Mouse (Mus musculus) heart, embryonic 13.5 days (tissue): ENCODE measurements around the gene Shisa5. TPM values are rescaled to one million over a fixed set of nuclear protein-coding genes. Genes with fewer than 3 reads are reported as not detected.

Experiments used
- ATAC-seq: fragments of 200-750 bp; cut with Nextera tagmentation; 2 replicates; pipeline ENCODE4 v1.8.0; 2017; ENCODE audit warnings: moderate TSS enrichment; ENCODE audit not compliant: insufficient number of reproducible peaks, low FRiP score, low TSS enrichment; ENCODE audit errors: extremely low read depth
- H3K27ac ChIP-seq: fragments of 300-500 bp; sonication (generic); replicated peaks from 2 replicates; pipeline ENCODE4 v1.5.1; 2015; ENCODE audit warnings: moderate library complexity, mild to moderate bottlenecking, inconsistent platforms
- H3K27me3 ChIP-seq: fragments of 300-500 bp; sonication (generic); replicated peaks from 2 replicates; pipeline ENCODE4 v1.6.1; 2015; ENCODE audit warnings: mild to moderate bottlenecking, inconsistent platforms
- H3K36me3 ChIP-seq: fragments of 300-500 bp; sonication (generic); 2 replicates; pipeline ENCODE4 v1.6.1; 2015; ENCODE audit warnings: mild to moderate bottlenecking, inconsistent platforms
- H3K4me1 ChIP-seq: fragments of 300-500 bp; sonication (generic); 2 replicates; pipeline ENCODE4 v1.6.1; 2015; ENCODE audit warnings: inconsistent platforms
- H3K4me2 ChIP-seq: fragments of 300-500 bp; sonication (generic); 2 replicates; pipeline ENCODE4 v1.6.1; 2015; ENCODE audit warnings: inconsistent platforms, mild to moderate bottlenecking, moderate library complexity
- H3K4me3 ChIP-seq: fragments of 300-500 bp; sonication (generic); 2 replicates; pipeline ENCODE4 v1.5.1; 2015; ENCODE audit warnings: moderate library complexity, mild to moderate bottlenecking, inconsistent platforms
- H3K9ac ChIP-seq: fragments of 300-500 bp; sonication (generic); 2 replicates; pipeline ENCODE4 v1.6.1; 2015; ENCODE audit warnings: inconsistent platforms, mild to moderate bottlenecking, moderate library complexity
- H3K9me3 ChIP-seq: fragments of 300-500 bp; sonication (generic); 2 replicates; pipeline ENCODE4 v1.6.1; 2016; ENCODE audit warnings: inconsistent platforms
- WGBS: fragments of 180-500 bp; shearing (Covaris S2); methylation state at CpG from one replicate; pipeline ENCODE4 v1.1.7; 2015; ENCODE audit warnings: mixed read lengths; 5-methylcytosine and 5-hydroxymethylcytosine counted together
- polyA plus RNA-seq: library from polyadenylated mRNA; unstranded; fragments of >200 nt; fragmentation: Nextera tagmentation; extraction: Ambion mirVana; gene quantifications from 2 replicates; pipeline ENCODE4 v1.2.1, GENCODE M21; 2015

The Shisa5 gene
- polyA plus RNA-seq, 1 experiment from 2014 or later, result 69.3 TPM

DNA sequence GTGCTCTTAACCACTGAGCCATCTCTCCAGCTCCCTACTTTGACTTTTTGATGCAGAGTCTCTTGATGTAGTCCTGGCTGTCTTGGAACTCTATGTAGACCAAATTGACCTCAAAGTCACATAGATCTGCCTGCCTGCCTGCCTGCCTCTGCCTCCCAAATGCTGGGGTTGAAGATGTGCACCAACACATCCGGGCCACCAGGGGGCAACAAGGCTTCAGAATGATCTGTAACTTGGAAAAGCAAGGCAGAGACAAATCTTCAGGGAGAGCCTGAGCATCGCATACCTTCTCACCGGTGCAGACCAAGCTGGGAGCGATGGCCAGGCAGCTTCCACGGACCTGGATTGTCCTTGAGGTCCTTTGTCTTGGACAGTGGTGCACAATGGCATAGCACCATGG, 7.9 kb downstream of the Shisa5 start:
- H3K27ac ChIP-seq, result no peak overlapping the region
- 40% methylated on average over 5 of the region's 5 CpGs for WGBS

DNA sequence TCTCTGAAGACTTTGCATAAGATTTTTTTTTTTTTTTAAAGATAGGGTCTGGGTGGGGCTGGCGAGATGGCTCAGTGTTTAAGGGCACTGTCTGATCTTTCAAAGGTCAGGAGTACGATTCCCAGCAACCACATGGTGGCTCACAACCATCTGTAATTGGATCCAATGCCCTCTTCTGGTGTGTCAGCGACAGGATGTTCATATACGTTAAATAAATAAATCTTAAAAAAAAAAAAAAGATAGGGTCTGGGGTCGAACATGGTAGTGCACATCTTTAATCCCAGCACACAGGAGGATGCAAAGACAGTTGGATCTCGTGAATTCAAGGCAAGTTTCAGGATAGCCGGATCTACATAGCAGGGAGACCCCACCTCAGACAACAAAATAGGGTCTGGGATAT, 11.0 kb downstream of the Shisa5 start:
- Histone ChIP-seq H3K4me2 (no peak overlapping the region), H3K27me3 (no peaks in the 10 kb centered on the region)
- ATAC-seq, result no peak

More for the DNA sequence above, 7.9 kb downstream of the Shisa5 start:
- ATAC-seq, result no peak
- H3K4me2 ChIP-seq, result no peak overlapping the region
- no peaks in the 10 kb centered on the region for H3K27me3 ChIP-seq
- no peak overlapping the region for H3K4me3 ChIP-seq
- no peaks in the 10 kb centered on the region for H3K9me3 ChIP-seq
- peaks cover 6% of the 10 kb centered on the region for H3K4me1 ChIP-seq
- peaks cover 47% of the 10 kb centered on the region for H3K36me3 ChIP-seq
- no peak overlapping the region for H3K9ac ChIP-seq

DNA sequence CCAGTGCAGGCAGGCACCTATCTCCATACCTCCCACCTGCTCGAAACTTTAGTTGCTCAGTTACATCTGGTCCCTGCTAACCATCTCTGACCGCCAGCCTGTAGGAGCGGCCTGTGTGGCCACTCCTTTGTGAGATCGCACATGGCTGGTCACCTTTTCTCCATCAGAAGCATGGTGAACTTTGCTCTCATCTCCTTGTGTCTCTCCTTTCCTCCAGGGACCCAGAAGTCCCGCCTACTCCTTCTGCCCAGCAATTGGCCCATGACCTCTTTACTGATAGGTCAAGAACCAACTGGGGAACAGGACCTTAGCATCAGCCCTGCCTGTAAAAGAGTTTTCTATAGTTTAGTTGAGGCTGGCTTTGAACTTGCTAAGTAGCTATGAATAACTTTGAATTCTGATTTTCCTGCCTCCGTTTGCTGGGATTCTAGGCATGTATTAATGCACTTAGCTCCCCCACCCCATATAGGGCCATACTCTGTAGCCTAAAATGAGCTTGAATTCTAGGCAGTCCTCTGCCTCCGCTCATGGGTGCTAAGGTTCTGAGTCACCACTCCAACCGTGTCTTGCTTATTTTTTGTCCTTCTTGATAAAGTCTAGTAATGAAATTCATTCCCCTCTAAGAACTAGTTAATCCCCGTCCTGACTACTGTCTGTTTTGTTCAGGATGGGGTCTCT, 11.8 kb downstream of the Shisa5 start:
- H3K9me3 ChIP-seq, result no peaks in the 10 kb centered on the region
- ATAC-seq, result no peak
- H3K4me2 ChIP-seq, result no peak overlapping the region
- WGBS, result 81% methylated on average over 9 of the region's 9 CpGs
- H3K4me1 ChIP-seq, result peaks cover 8% of the 10 kb centered on the region
- H3K27ac ChIP-seq, result no peak overlapping the region
- no peak overlapping the region for H3K4me3 ChIP-seq
- peaks cover 59% of the 10 kb centered on the region for H3K36me3 ChIP-seq
- no peak overlapping the region for H3K9ac ChIP-seq
- no peaks in the 10 kb centered on the region for H3K27me3 ChIP-seq

More for the DNA sequence above, 11.0 kb downstream of the Shisa5 start:
- Histone ChIP-seq H3K9ac (no peak overlapping the region), H3K4me3 (no peak overlapping the region), H3K36me3 (peaks cover 64% of the 10 kb centered on the region), H3K4me1 (peaks cover 1% of the 10 kb centered on the region), H3K9me3 (no peaks in the 10 kb centered on the region), H3K27ac (no peak overlapping the region)
- WGBS, result 77% methylated on average over 7 of the region's 7 CpGs

DNA sequence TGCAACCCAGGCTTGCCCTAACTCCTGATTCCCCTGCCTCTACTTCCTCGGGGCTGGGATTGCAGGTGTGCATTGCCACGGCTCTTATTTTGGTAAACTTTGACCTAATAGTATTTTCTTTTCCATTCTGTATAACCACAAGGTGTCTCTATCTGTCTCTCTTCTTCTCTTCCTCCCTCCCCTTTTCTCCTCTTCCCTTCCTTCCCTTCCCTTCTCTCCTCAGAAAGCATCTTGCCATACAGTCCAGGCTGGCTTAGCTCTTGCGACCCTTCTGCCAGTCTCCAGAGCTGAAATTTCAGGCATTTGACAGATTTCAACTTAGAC, 12.3 kb downstream of the Shisa5 start:
- no peaks in the 10 kb centered on the region for H3K27me3 ChIP-seq
- ATAC-seq, result no peak
- H3K4me3 ChIP-seq, result no peak overlapping the region
- no peak overlapping the region for H3K4me2 ChIP-seq
- H3K9me3 ChIP-seq, result no peaks in the 10 kb centered on the region
- peaks cover 55% of the 10 kb centered on the region for H3K36me3 ChIP-seq
- H3K9ac ChIP-seq, result no peak overlapping the region
- no peak overlapping the region for H3K27ac ChIP-seq
- WGBS, result 69% methylated on average over 3 of the region's 3 CpGs
- peaks cover 13% of the 10 kb centered on the region for H3K4me1 ChIP-seq

DNA sequence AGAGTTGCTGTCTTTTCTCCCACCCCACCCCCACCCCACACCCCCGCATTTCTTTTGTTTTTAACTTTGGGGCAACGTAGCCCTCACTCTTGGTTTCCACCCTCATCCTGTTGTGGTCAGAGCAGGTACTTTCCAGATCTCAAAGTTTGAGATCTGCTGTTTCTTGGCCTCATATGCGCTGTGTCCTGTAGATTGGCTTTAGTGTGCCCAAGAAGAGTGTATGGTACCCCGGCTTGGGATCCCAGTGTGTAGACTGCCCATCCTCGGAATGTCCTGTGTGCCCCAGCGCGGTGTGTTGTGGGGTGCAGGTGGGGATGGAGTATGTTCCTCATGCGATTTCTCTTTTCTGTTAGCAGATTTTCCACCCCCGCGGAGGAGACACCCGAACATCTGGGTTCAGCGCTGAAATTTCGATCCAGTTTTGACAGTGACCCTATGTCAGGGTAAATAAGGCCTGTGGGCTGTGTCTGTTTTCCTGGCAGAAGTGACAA, 12.7 kb downstream of the Shisa5 start:
- H3K9me3 ChIP-seq, result no peaks in the 10 kb centered on the region
- no peaks in the 10 kb centered on the region for H3K27me3 ChIP-seq
- peaks cover 59% of the 10 kb centered on the region for H3K36me3 ChIP-seq
- no peak overlapping the region for H3K27ac ChIP-seq
- H3K4me1 ChIP-seq, result peaks cover 13% of the 10 kb centered on the region
- WGBS, result 86% methylated on average over 13 of the region's 13 CpGs
- no peak overlapping the region for H3K4me2 ChIP-seq
- H3K9ac ChIP-seq, result no peak overlapping the region
- H3K4me3 ChIP-seq, result no peak overlapping the region
- no peak for ATAC-seq

DNA sequence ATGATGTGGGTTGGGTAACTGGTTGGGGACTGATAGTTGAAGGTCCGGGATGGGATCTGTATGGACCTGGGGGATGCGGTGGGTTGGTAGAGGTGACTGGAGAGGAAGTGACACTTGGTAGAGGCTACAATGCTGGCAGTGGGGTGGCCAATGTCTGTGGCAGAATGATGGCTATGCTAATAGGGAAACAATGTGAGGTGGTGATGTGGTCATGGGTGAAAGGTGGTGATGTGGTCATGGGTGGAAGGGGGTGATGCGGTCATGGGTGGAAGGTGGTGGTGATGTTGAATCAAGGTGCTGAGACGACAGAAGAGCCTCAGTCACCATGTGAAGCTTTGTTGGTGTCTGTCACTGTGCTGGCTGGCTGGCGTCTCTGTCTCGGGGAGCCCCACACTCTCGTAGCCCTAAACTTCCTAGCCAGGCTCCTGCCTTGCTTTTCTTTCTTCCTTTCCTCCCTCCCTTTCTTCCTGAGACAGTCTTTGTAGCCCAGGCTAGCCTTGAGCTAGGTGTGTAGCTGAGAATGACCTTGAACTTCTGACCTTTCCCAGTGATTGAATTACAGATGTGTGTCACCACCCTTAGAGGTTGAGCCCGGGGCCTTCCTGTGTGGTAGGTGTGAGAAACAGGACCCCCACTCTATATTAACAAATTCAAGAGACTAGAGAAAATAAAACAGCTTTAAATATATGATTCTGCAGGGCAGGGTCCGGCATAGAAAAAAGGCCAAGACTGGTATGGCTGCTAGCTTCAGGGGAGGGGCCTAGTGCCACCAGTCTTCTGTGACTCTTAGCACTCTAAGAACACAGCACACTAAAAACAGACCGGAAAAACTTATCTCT, 13.5 kb downstream of the Shisa5 start:
- ATAC-seq, result no peak
- H3K4me2 ChIP-seq, result no peak overlapping the region
- H3K4me3 ChIP-seq, result no peak overlapping the region
- no peaks in the 10 kb centered on the region for H3K27me3 ChIP-seq
- H3K9me3 ChIP-seq, result no peaks in the 10 kb centered on the region
- H3K4me1 ChIP-seq, result peaks cover 13% of the 10 kb centered on the region
- peaks cover 60% of the 10 kb centered on the region for H3K36me3 ChIP-seq
- no peak overlapping the region for H3K9ac ChIP-seq
- no peak overlapping the region for H3K27ac ChIP-seq
- WGBS, result 80% methylated on average over 10 of the region's 10 CpGs

DNA sequence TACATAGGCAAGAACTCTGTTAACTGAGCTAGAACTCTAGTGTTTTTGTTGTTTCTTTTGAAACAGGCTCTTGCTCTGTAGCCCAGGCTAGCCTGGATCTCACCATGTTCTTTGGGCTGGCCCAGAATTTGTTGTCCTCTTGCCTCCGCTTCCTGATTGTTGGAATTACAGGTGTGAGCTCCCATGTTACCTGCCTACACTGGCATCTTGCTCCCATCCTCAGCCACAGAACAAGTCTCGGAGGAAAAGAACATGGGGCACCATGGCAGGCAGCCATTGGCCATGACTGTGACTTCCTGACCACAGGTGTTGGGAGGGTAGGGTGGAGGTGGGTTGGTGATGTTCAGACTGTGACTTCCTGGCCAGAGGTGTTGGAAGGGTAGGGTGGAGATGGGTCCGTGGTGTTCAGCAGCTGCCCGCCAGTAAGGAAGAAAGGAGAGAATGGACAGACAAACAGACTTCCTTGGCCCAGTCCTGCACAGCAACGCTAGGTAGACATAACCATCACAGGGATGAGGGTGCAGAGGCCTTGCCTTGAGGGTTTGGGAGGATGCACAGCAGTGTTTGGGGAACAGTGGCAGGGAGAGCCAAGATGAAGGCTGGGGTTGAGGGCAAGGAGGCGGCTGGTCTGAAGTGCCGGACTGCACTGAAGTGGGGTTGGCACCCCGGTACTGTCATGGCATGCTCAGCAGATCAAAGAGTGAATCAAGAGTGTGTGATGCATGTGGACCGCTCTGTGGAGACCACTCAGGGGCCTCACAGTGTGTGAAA, 14.3 kb downstream of the Shisa5 start:
- no peak overlapping the region for H3K4me3 ChIP-seq
- ATAC-seq, result no peak
- WGBS, result 83% methylated on average over 9 of the region's 9 CpGs
- H3K27me3 ChIP-seq, result no peaks in the 10 kb centered on the region
- H3K36me3 ChIP-seq, result peaks cover 68% of the 10 kb centered on the region
- no peak overlapping the region for H3K27ac ChIP-seq
- no peak overlapping the region for H3K9ac ChIP-seq
- H3K4me1 ChIP-seq, result peaks cover 13% of the 10 kb centered on the region
- H3K9me3 ChIP-seq, result no peaks in the 10 kb centered on the region
- no peak overlapping the region for H3K4me2 ChIP-seq

DNA sequence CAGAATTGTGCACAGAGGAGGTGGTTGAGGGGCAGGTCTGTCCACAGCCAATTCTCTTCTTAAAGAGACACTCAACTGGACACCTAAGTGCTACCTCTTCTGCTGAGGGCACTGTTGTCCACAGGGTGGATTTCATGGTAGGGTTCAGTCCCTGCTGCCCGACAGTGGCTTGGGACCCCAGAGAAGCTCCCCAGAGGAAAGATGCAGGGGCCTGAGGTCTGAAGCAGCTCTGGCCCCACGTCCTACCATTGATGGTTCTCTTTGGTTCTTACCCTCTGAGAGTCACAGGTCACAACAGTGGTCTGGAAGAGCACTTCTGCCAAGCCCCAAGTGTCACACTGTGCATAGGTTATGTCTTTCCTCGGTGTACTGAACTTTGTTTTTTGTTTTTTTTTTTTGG, 15.0 kb downstream of the Shisa5 start:
- no peaks in the 10 kb centered on the region for H3K9me3 ChIP-seq
- WGBS, result 77% methylated on average over 3 of the region's 3 CpGs
- no peak overlapping the region for H3K27ac ChIP-seq
- no peaks in the 10 kb centered on the region for H3K27me3 ChIP-seq
- no peak overlapping the region for H3K9ac ChIP-seq
- ATAC-seq, result no peak
- H3K4me1 ChIP-seq, result peaks cover 18% of the 10 kb centered on the region
- no peak overlapping the region for H3K4me3 ChIP-seq
- no peak overlapping the region for H3K4me2 ChIP-seq
- peaks cover 68% of the 10 kb centered on the region for H3K36me3 ChIP-seq

DNA sequence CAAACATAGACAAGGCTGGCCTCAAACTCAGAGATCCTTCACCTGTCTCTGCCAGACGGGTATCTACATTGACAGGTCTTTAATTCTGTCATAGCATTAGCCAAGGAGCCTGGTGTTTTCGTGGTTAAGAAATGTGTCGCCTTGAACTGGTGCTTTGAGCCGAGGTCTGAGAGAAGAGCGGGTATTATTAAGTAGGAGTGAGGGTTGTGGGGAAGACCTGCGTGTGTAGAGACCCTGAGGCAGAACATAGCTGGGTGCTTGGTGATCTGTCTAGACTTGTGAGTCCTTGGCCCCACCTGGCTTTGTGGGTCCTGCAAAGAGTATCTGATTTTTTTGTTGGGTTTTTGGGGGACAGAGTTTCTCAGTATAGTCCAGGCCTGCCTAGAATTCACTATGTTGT, 15.5 kb downstream of the Shisa5 start:
- H3K4me3 ChIP-seq, result no peak overlapping the region
- no peak overlapping the region for H3K9ac ChIP-seq
- peak overlapping the region; percentile 78; the same call in 1 of the 2 replicates for H3K27ac ChIP-seq
- H3K4me2 ChIP-seq, result no peak overlapping the region
- 66% methylated on average over 6 of the region's 6 CpGs for WGBS
- no peaks in the 10 kb centered on the region for H3K9me3 ChIP-seq
- no peak for ATAC-seq
- H3K4me1 ChIP-seq, result peaks cover 23% of the 10 kb centered on the region
- H3K36me3 ChIP-seq, result peaks cover 68% of the 10 kb centered on the region
- H3K27me3 ChIP-seq, result no peaks in the 10 kb centered on the region

DNA sequence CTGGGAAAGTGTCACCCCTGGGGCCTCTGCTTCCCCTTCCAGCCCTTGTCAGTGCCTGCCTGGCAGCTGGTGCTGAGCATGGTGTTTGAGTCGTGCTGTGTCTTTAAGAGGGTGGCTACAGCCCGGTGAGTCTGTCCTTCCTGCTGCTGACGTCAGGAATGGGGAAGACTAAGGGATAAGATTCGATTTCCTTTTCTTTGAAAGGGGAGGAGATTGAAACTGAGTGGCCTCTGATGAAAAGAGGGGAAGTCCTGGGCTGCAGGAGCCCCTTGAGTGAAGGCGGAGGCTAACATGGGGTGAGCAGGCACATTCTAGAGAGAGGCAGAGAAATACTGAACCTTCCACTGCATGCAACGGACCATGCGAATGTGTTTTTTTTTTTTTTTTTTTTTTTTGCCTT, 16.3 kb downstream of the Shisa5 start:
- Histone ChIP-seq H3K9ac (peak overlapping the region; percentile 67), H3K4me3 (peak overlapping the region; percentile 46), H3K9me3 (no peaks in the 10 kb centered on the region), H3K4me2 (peak overlapping the region; percentile 65), H3K36me3 (peaks cover 62% of the 10 kb centered on the region), H3K27me3 (no peaks in the 10 kb centered on the region), H3K4me1 (peaks cover 31% of the 10 kb centered on the region), H3K27ac (peak overlapping the region; percentile 78)
- peak; percentile 48; the same call in 1 of the 2 replicates for ATAC-seq
- 6% methylated on average over 7 of the region's 7 CpGs for WGBS
